Mouse (Mus musculus) megakaryocyte-erythroid progenitor cell, adult 5 weeks (primary cell): Measurements from ENCODE around the gene Mipep. TPM values are rescaled to one million over a fixed set of nuclear protein-coding genes. Genes with fewer than 3 reads are reported as not detected.

Source experiments
- polyA plus RNA-seq: library from polyadenylated mRNA; stranded (reverse); fragments of >175 nt; gene quantifications from 2 replicates; pipeline ENCODE4 v1.2.3, GENCODE M21; 2012

The Mipep gene
- 11.8 and 14.5 TPM in 2 replicates for polyA plus RNA-seq

GRCm38 (mm10) chr14:60784427-60785315 is at the start of gene Mipep:
Gene Mipep (plus strand): TSS chr14:60784573.

GRCm38 (mm10) chr14:60767884-60768283 is 16.5 kb upstream of the Mipep start, which contains the start of gene C1qtnf9:
Gene C1qtnf9 (plus strand): TSS chr14:60768134.

Other genes with a start within 250 kb of the Mipep start
- 11.4 and 13.1 TPM in 2 replicates for gene Spata13, start 150.6 kb upstream of the Mipep start, polyA plus RNA-seq
- gene C1qtnf9, start 16.4 kb upstream of the Mipep start, polyA plus RNA-seq = 0.06 TPM in 1 of 2 replicates, not detected in the other